Mouse (Mus musculus) hindbrain, embryonic 13.5 days (tissue): Measurements from ENCODE around the gene Irak2. TPM values are rescaled to one million over a fixed set of nuclear protein-coding genes. Genes with fewer than 3 reads are reported as not detected.

ENCODE experiments used
- ATAC-seq: fragments of 200-750 bp; cut with Nextera tagmentation; 2 replicates; pipeline ENCODE4 v1.8.0; 2017; ENCODE audit warnings: moderate TSS enrichment; ENCODE audit not compliant: low FRiP score
- H3K27ac ChIP-seq: fragments of 300-500 bp; sonication (generic); 2 replicates; pipeline ENCODE4 v1.5.1; 2015; ENCODE audit warnings: inconsistent platforms, mild to moderate bottlenecking, moderate library complexity
- H3K27me3 ChIP-seq: fragments of 300-500 bp; sonication (generic); 2 replicates; pipeline ENCODE4 v1.6.1; 2015; ENCODE audit warnings: mild to moderate bottlenecking, inconsistent platforms
- H3K36me3 ChIP-seq: fragments of 300-500 bp; sonication (generic); 2 replicates; pipeline ENCODE4 v1.6.1; 2015; ENCODE audit warnings: mild to moderate bottlenecking, inconsistent platforms
- H3K4me1 ChIP-seq: fragments of 300-500 bp; sonication (generic); replicated peaks from 2 replicates; pipeline ENCODE4 v1.6.1; 2015; ENCODE audit warnings: inconsistent platforms
- H3K4me2 ChIP-seq: fragments of 300-500 bp; sonication (generic); 2 replicates; pipeline ENCODE4 v1.6.1; 2015; ENCODE audit warnings: inconsistent platforms, mild to moderate bottlenecking, moderate library complexity
- H3K4me3 ChIP-seq: fragments of 300-500 bp; sonication (generic); 2 replicates; pipeline ENCODE4 v1.5.1; 2015; ENCODE audit warnings: mild to moderate bottlenecking, inconsistent platforms
- H3K9ac ChIP-seq: fragments of 300-500 bp; sonication (generic); 2 replicates; pipeline ENCODE4 v1.6.1; 2015; ENCODE audit warnings: mild to moderate bottlenecking, inconsistent platforms
- H3K9me3 ChIP-seq: fragments of 300-500 bp; sonication (generic); 2 replicates; pipeline ENCODE4 v1.6.1; 2016; ENCODE audit warnings: inconsistent platforms
- WGBS: fragments of 180-500 bp; shearing (Covaris S2); methylation state at CpG from one replicate; pipeline ENCODE4 v1.1.7; 2015; 5-methylcytosine and 5-hydroxymethylcytosine counted together
- polyA plus RNA-seq: library from polyadenylated mRNA; unstranded; fragments of >200 nt; fragmentation: Nextera tagmentation; extraction: Ambion mirVana; gene quantifications from 2 replicates; pipeline ENCODE4 v1.2.1, GENCODE M21; 2015

The Irak2 gene
- 1.7 and 2.1 TPM in 2 replicates for polyA plus RNA-seq

DNA sequence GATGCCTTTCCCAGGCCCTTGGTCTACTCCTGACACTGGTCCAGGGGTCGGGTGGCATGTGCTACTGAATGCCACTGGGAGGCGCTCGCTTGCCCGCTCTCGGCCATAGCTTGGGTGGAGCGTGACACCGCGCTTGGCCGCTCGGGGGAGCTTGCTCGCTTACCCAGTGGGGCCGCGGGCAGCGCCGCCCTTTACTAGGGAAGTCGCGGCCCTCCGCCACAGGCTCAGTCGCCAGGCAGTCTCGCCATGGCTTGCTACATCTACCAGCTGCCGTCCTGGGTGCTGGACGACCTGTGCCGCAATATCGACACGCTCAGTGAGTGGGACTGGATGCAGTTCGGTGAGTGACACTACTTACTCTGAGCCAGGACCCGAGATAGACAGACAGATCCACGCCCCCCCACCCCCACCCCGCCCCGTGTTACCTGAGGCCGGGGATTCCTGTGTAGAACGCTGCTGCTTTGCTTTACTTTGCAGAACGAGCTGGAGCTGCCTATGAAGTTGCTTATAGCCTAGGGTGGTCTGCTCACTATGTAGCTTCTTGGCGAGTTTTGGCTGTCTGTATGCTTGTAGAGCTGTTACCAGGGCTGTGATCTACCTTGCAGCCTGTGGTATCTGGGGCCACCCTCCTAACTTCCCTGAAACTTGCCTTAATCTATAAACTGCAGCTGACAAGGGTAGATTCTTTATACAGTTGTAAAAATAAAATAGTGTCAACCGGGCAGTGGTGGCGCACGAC, at the start of gene Irak2:
Gene Irak2, plus strand, starts transcription at position 166 of the 739 bp plus-strand sequence.
- no peaks in the 10 kb centered on the region for H3K27me3 ChIP-seq
- ATAC-seq: peak; percentile 94
- no peak within 1 kb of the TSS for H3K27ac ChIP-seq
- H3K4me1 ChIP-seq: peaks cover 5% of the 10 kb centered on the region
- peak within 1 kb of the TSS; percentile 69 for H3K4me2 ChIP-seq
- peaks cover 9% of the 10 kb centered on the region for H3K36me3 ChIP-seq
- H3K4me3 ChIP-seq: peak within 1 kb of the TSS; percentile 46
- H3K9me3 ChIP-seq: no peaks in the 10 kb centered on the region
- 10% methylated on average over 37 of the region's 37 CpGs for WGBS
- H3K9ac ChIP-seq: peak within 1 kb of the TSS; percentile 69

DNA sequence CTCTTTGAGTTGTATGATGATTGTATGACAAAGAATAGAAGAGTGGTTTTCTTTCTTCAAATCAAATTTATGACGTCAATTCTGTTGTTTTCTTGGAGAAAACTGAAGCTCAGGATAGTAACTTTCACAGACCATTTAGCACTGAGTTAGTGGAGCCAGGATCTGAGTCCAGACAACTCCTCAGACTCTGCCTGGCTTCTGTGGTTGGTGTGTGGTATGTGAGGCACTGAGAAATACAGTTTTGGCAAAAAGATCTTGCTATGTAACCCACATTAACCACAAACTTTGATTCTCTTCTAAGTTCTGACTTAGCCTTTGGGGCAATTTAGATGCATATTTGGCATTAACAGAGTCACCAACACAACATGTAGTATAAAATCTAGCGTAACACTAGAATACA, 45.6 kb upstream of the Irak2 start:
- H3K4me2 ChIP-seq: no peak overlapping the region
- no peak overlapping the region for H3K27ac ChIP-seq
- no peak for ATAC-seq
- WGBS: 95% methylated on average over 2 of the region's 2 CpGs
- H3K9me3 ChIP-seq: no peaks in the 10 kb centered on the region
- H3K36me3 ChIP-seq: no peaks in the 10 kb centered on the region
- no peak overlapping the region for H3K9ac ChIP-seq
- H3K4me1 ChIP-seq: no peaks in the 10 kb centered on the region
- no peak overlapping the region for H3K4me3 ChIP-seq
- H3K27me3 ChIP-seq: no peaks in the 10 kb centered on the region

- WGBS: 93% methylated on average over 4 of the region's 4 CpGs
- no peak for ATAC-seq
- no peak overlapping the region for H3K27ac ChIP-seq
- no peak overlapping the region for H3K9ac ChIP-seq
- H3K4me2 ChIP-seq: no peak overlapping the region
- H3K4me1 ChIP-seq: 0 out of 2 replicates have a peak, but pooled peaks cover 5% of the 10 kb centered on the region
- H3K4me3 ChIP-seq: no peak overlapping the region
- H3K9me3 ChIP-seq: no peaks in the 10 kb centered on the region
- H3K36me3 ChIP-seq: no peaks in the 10 kb centered on the region
- H3K27me3 ChIP-seq: no peaks in the 10 kb centered on the region
Observed at GRCm38 (mm10) chr6:113597945-113598344, 40.3 kb upstream of the Irak2 start.

GRCm38 (mm10) chr6:113599833-113600232, 38.4 kb upstream of the Irak2 start:
- H3K4me1 ChIP-seq: peaks cover 5% of the 10 kb centered on the region; the same call in 1 of the 2 replicates
- 79% methylated on average over 5 of the region's 5 CpGs for WGBS
- H3K27me3 ChIP-seq: no peaks in the 10 kb centered on the region
- H3K4me2 ChIP-seq: no peak overlapping the region
- no peak overlapping the region for H3K4me3 ChIP-seq
- no peaks in the 10 kb centered on the region for H3K36me3 ChIP-seq
- no peak for ATAC-seq
- H3K27ac ChIP-seq: no peak overlapping the region
- H3K9me3 ChIP-seq: no peaks in the 10 kb centered on the region
- no peak overlapping the region for H3K9ac ChIP-seq

DNA sequence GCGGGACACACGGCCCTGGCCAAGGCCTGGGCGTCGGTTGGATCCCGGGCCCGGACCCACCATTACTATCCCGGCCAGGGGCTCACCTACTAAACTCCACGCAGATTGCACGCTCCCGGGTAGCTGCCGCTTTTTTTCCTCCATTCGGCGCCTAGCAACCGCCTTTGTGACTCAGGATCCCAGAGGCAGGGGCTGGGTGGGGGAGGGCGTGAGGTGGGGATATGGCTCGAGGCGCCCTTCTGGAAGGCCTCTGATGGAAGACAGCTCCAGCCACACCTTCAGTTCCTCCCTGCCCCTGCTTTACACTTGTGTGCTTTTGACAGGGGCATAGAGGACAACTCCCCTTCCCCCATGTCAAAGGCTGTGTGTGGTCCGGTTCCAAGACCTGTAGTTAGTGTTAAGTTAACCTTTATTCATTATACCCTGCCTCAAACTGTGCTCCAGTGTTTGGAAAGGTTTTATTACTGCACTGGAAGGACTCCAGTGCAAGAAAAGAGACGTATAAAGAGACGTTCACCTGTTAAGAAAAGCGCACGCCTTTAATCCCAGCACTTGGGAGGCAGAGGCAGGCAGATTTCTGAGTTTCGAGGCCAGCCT, 37.6 kb upstream of the Irak2 start, which contains the start of gene Fancd2os:
Gene Fancd2os, minus strand, starts transcription at position 173 of the 597 bp plus-strand sequence.
- no peaks in the 10 kb centered on the region for H3K9me3 ChIP-seq
- no peaks in the 10 kb centered on the region for H3K36me3 ChIP-seq
- H3K9ac ChIP-seq: no peak within 1 kb of the TSS; the same call in 1 of the 2 replicates
- ATAC-seq: no peak
- H3K27me3 ChIP-seq: no peaks in the 10 kb centered on the region
- H3K4me1 ChIP-seq: peaks cover 11% of the 10 kb centered on the region
- H3K4me2 ChIP-seq: no peak within 1 kb of the TSS
- 34% methylated on average over 23 of the region's 23 CpGs for WGBS
- H3K4me3 ChIP-seq: no peak within 1 kb of the TSS
- H3K27ac ChIP-seq: no peak within 1 kb of the TSS

DNA sequence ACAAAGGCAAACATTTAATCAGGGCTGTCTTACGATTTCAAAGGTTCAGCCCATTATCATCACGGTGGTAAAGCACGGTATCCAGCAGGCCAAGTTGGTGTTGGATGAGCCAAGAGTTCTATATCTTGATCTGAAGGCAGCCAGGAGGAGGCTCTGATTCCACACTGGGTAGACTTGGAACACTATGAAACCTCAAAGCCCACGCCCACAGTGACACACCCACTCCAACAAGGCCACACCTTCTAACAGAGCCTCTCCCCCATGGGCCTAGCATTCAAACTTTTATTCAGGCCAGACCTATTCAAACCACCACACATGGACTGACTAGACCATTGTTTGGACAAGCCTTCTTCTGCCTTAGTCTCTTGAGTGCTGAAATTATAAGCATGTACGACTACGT, 35.4 kb upstream of the Irak2 start:
- H3K27ac ChIP-seq: no peak overlapping the region
- no peak overlapping the region for H3K4me2 ChIP-seq
- no peaks in the 10 kb centered on the region for H3K9me3 ChIP-seq
- no peak for ATAC-seq
- H3K4me1 ChIP-seq: peaks cover 29% of the 10 kb centered on the region
- 92% methylated on average over 6 of the region's 6 CpGs for WGBS
- H3K27me3 ChIP-seq: no peaks in the 10 kb centered on the region
- H3K9ac ChIP-seq: no peak overlapping the region
- no peak overlapping the region for H3K4me3 ChIP-seq
- no peaks in the 10 kb centered on the region for H3K36me3 ChIP-seq

GRCm38 (mm10) chr6:113603993-113604392, 34.3 kb upstream of the Irak2 start:
- Histone ChIP-seq H3K36me3 (0 out of 2 replicates have a peak, but pooled peaks cover 4% of the 10 kb centered on the region), H3K4me1 (peaks cover 32% of the 10 kb centered on the region), H3K4me3 (peak overlapping the region; percentile 65), H3K9ac (peak overlapping the region; percentile 84), H3K4me2 (peak overlapping the region; percentile 86), H3K27me3 (no peaks in the 10 kb centered on the region), H3K27ac (peak overlapping the region; percentile 90), H3K9me3 (no peaks in the 10 kb centered on the region)
- 49% methylated on average over 12 of the region's 12 CpGs for WGBS
- ATAC-seq: no peak

- WGBS: under 1% methylated on average over 64 of the region's 65 CpGs
- H3K9me3 ChIP-seq: no peaks in the 10 kb centered on the region
- 0 out of 2 replicates have a peak, but pooled peaks cover 4% of the 10 kb centered on the region for H3K36me3 ChIP-seq
- no peaks in the 10 kb centered on the region for H3K27me3 ChIP-seq
- H3K9ac ChIP-seq: peak within 1 kb of the TSS; percentile 84
- peaks cover 32% of the 10 kb centered on the region for H3K4me1 ChIP-seq
- peak within 1 kb of the TSS; percentile 90 for H3K27ac ChIP-seq
- peak within 1 kb of the TSS; percentile 65 for H3K4me3 ChIP-seq
- H3K4me2 ChIP-seq: peak within 1 kb of the TSS; percentile 86
- peak; percentile 94 for ATAC-seq
Observed at GRCm38 (mm10) chr6:113604432-113605223, 33.6 kb upstream of the Irak2 start, which contains the start of gene Brk1. Gene Brk1 (plus strand): TSS chr6:113604772.

GRCm38 (mm10) chr6:113605224-113605545, 33.1 kb upstream of the Irak2 start:
- 7% methylated on average over 10 of the region's 10 CpGs for WGBS
- peak overlapping the region; percentile 90 for H3K27ac ChIP-seq
- H3K36me3 ChIP-seq: 0 out of 2 replicates have a peak, but pooled peaks cover 4% of the 10 kb centered on the region
- no peaks in the 10 kb centered on the region for H3K27me3 ChIP-seq
- H3K9me3 ChIP-seq: no peaks in the 10 kb centered on the region
- peaks cover 32% of the 10 kb centered on the region for H3K4me1 ChIP-seq
- H3K4me2 ChIP-seq: peak overlapping the region; percentile 86
- no peak for ATAC-seq
- peak overlapping the region; percentile 65 for H3K4me3 ChIP-seq
- peak overlapping the region; percentile 84 for H3K9ac ChIP-seq

- H3K4me1 ChIP-seq: peaks cover 26% of the 10 kb centered on the region
- 90% methylated on average over 6 of the region's 6 CpGs for WGBS
Observed at GRCm38 (mm10) chr6:113608871-113609270, 29.4 kb upstream of the Irak2 start.

DNA sequence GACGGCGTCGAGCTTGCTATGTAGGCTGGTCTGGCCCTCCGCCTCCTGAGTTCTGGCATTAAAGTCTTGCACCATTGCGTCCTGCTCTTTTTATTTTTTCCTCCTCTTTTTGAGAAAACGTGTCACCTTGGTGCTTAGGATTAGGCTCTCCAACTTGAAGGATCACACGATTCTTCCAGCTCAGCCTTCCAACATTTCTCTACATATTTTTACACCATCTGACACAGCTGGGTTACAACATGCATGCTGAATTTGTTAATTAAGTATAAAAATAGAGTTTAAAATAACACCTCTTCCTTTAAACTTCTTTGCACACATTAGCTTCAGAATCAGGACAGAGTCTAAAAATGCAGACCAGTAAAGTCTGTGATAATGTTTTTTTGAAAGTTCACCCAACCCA, 29.0 kb upstream of the Irak2 start:
- peaks cover 35% of the 10 kb centered on the region for H3K36me3 ChIP-seq
- H3K9ac ChIP-seq: no peak overlapping the region
- 0 out of 2 replicates have a peak, but pooled peaks cover 2% of the 10 kb centered on the region for H3K9me3 ChIP-seq
- H3K27me3 ChIP-seq: no peaks in the 10 kb centered on the region
- H3K27ac ChIP-seq: no peak overlapping the region
- ATAC-seq: no peak
- H3K4me3 ChIP-seq: no peak overlapping the region
- 94% methylated on average over 7 of the region's 7 CpGs for WGBS
- H3K4me1 ChIP-seq: peaks cover 26% of the 10 kb centered on the region
- no peak overlapping the region for H3K4me2 ChIP-seq

More at GRCm38 (mm10) chr6:113608871-113609270, 29.4 kb upstream of the Irak2 start:
- H3K4me2 ChIP-seq: no peak overlapping the region
- peaks cover 31% of the 10 kb centered on the region for H3K36me3 ChIP-seq
- no peaks in the 10 kb centered on the region for H3K9me3 ChIP-seq
- H3K4me3 ChIP-seq: no peak overlapping the region
- H3K9ac ChIP-seq: no peak overlapping the region
- no peak overlapping the region for H3K27ac ChIP-seq
- no peaks in the 10 kb centered on the region for H3K27me3 ChIP-seq
- ATAC-seq: no peak
